Mouse (Mus musculus): ENCODE data around the gene Hoxa11. TPM values are rescaled to one million over a fixed set of nuclear protein-coding genes. Genes with fewer than 3 reads are reported as not detected.

Gene Hoxa11
- total and polyA plus RNA-seq, 2 experiments: not detected

GRCm38 (mm10) chr6:52259811-52260261, 14.2 kb upstream of the Hoxa11 start:
- Histone ChIP-seq H3K4me1 (ENCODE audit: control insufficient read depth, insufficient read depth, low read length) (0 out of 2 replicates have a peak, but pooled peaks cover 2% of the 10 kb centered on the region), H3K27me3 (ENCODE audit: control insufficient read depth, insufficient read depth, low read length) (peaks cover 30% of the 10 kb centered on the region), H3K79me2 (ENCODE audit: control insufficient read depth, insufficient read depth, low read length) (no peaks in the 10 kb centered on the region), H3K9ac (ENCODE audit: low read depth, low read length) (no peak overlapping the region), H3K4me3 (ENCODE audit: insufficient read depth, low read depth, low read length) (no peak overlapping the region; the same call in 1 of the 2 replicates), H3K27ac (replicated peaks; ENCODE audit: insufficient read depth, low read depth, low read length) (no peak overlapping the region), H3K36me3 (ENCODE audit: control insufficient read depth, insufficient read depth, low read length) (no peaks in the 10 kb centered on the region)
- DNase-seq (ENCODE audit: extremely low read depth, low read depth, low spot score): no peak
- no peak for TF ChIP-seq CTCF (IDR thresholded peaks at IDR 0.05; ENCODE audit: low read depth, low read length)
- no peak for TF ChIP-seq POLR2A (IDR thresholded peaks at IDR 0.05; ENCODE audit: extremely low read depth, insufficient read depth, low read length)
- 2% methylated on average over 39 of the region's 39 CpGs for WGBS

- TF ChIP-seq POLR2A (IDR thresholded peaks at IDR 0.05; ENCODE audit: extremely low read depth, insufficient read depth, low read length) (no peak), CTCF (IDR thresholded peaks at IDR 0.05; ENCODE audit: low read depth, low read length) (no peak)
- Histone ChIP-seq H3K27ac (replicated peaks; ENCODE audit: insufficient read depth, low read depth, low read length) (no peak overlapping the region), H3K4me1 (ENCODE audit: control insufficient read depth, insufficient read depth, low read length) (0 out of 2 replicates have a peak, but pooled peaks cover 2% of the 10 kb centered on the region), H3K36me3 (ENCODE audit: control insufficient read depth, insufficient read depth, low read length) (no peaks in the 10 kb centered on the region), H3K79me2 (ENCODE audit: control insufficient read depth, insufficient read depth, low read length) (no peaks in the 10 kb centered on the region), H3K9ac (ENCODE audit: low read depth, low read length) (no peak overlapping the region), H3K4me3 (ENCODE audit: insufficient read depth, low read depth, low read length) (no peak overlapping the region), H3K27me3 (ENCODE audit: control insufficient read depth, insufficient read depth, low read length) (peaks cover 30% of the 10 kb centered on the region)
- DNase-seq (ENCODE audit: extremely low read depth, low read depth, low spot score): no peak
- WGBS: 5% methylated on average over 25 of the region's 25 CpGs
Observed at GRCm38 (mm10) chr6:52259081-52259790, 13.6 kb upstream of the Hoxa11 start.

- peaks cover 38% of the 10 kb centered on the region for H3K27me3 ChIP-seq (ENCODE audit: control insufficient read depth, insufficient read depth, low read length)
- WGBS: 1% methylated on average over 6 of the region's 6 CpGs
- DNase-seq (ENCODE audit: extremely low read depth, low read depth, low spot score): peak; percentile 63
- 0 out of 2 replicates have a peak, but pooled peaks cover 2% of the 10 kb centered on the region for H3K4me1 ChIP-seq (ENCODE audit: control insufficient read depth, insufficient read depth, low read length)
- no peak for TF ChIP-seq POLR2A (IDR thresholded peaks at IDR 0.05; ENCODE audit: extremely low read depth, insufficient read depth, low read length)
- peak; percentile 67 for TF ChIP-seq CTCF (IDR thresholded peaks at IDR 0.05; ENCODE audit: low read depth, low read length)
- H3K36me3 ChIP-seq (ENCODE audit: control insufficient read depth, insufficient read depth, low read length): no peaks in the 10 kb centered on the region
- H3K79me2 ChIP-seq (ENCODE audit: control insufficient read depth, insufficient read depth, low read length): no peaks in the 10 kb centered on the region
- H3K27ac ChIP-seq (replicated peaks; ENCODE audit: insufficient read depth, low read depth, low read length): no peak overlapping the region
- no peak overlapping the region for H3K4me3 ChIP-seq (ENCODE audit: insufficient read depth, low read depth, low read length)
- H3K9ac ChIP-seq (ENCODE audit: low read depth, low read length): no peak overlapping the region
Observed at GRCm38 (mm10) chr6:52256956-52257355, 11.3 kb upstream of the Hoxa11 start.

GRCm38 (mm10) chr6:52253511-52254500, 8.2 kb upstream of the Hoxa11 start:
- H3K4me1 ChIP-seq (ENCODE audit: control insufficient read depth, insufficient read depth, low read length): no peaks in the 10 kb centered on the region
- H3K36me3 ChIP-seq (ENCODE audit: control insufficient read depth, insufficient read depth, low read length): no peaks in the 10 kb centered on the region
- H3K27me3 ChIP-seq (ENCODE audit: control insufficient read depth, insufficient read depth, low read length): peaks cover 44% of the 10 kb centered on the region
- TF ChIP-seq POLR2A (IDR thresholded peaks at IDR 0.05; ENCODE audit: extremely low read depth, insufficient read depth, low read length) (no peak), CTCF (IDR thresholded peaks at IDR 0.05; ENCODE audit: low read depth, low read length) (no peak)
- 4% methylated on average over 59 of the region's 59 CpGs for WGBS
- H3K4me3 ChIP-seq (ENCODE audit: insufficient read depth, low read depth, low read length): no peak overlapping the region
- DNase-seq (ENCODE audit: extremely low read depth, low read depth, low spot score): no peak
- H3K79me2 ChIP-seq (ENCODE audit: control insufficient read depth, insufficient read depth, low read length): no peaks in the 10 kb centered on the region
- H3K9ac ChIP-seq (ENCODE audit: low read depth, low read length): no peak overlapping the region
- no peak overlapping the region for H3K27ac ChIP-seq (replicated peaks; ENCODE audit: insufficient read depth, low read depth, low read length)

- Histone ChIP-seq H3K27me3 (ENCODE audit: control insufficient read depth, insufficient read depth, low read length) (peaks cover 52% of the 10 kb centered on the region), H3K4me1 (ENCODE audit: control insufficient read depth, insufficient read depth, low read length) (no peaks in the 10 kb centered on the region), H3K9ac (ENCODE audit: low read depth, low read length) (no peak overlapping the region), H3K27ac (replicated peaks; ENCODE audit: insufficient read depth, low read depth, low read length) (no peak overlapping the region), H3K79me2 (ENCODE audit: control insufficient read depth, insufficient read depth, low read length) (no peaks in the 10 kb centered on the region), H3K4me3 (ENCODE audit: insufficient read depth, low read depth, low read length) (no peak overlapping the region), H3K36me3 (ENCODE audit: control insufficient read depth, insufficient read depth, low read length) (no peaks in the 10 kb centered on the region)
- 4% methylated on average over 35 of the region's 35 CpGs for WGBS
- DNase-seq (ENCODE audit: extremely low read depth, low read depth, low spot score): no peak
- no peak for TF ChIP-seq CTCF (IDR thresholded peaks at IDR 0.05; ENCODE audit: low read depth, low read length)
- no peak for TF ChIP-seq POLR2A (IDR thresholded peaks at IDR 0.05; ENCODE audit: extremely low read depth, insufficient read depth, low read length)
Observed at GRCm38 (mm10) chr6:52252775-52253376, 7.3 kb upstream of the Hoxa11 start.

Measured in liver, adult 2 months (tissue).